Mouse (Mus musculus) CH12.LX (cell line): Measurements from ENCODE around the gene Pde4b. TPM values are rescaled to one million over a fixed set of nuclear protein-coding genes. Genes with fewer than 3 reads are reported as not detected.

Experiments
- DNase-seq: peaks from one replicate; pipeline ENCODE4 v3.0.0-alpha.2; 2013; ENCODE audit errors: extremely low read depth
- H3K27ac ChIP-seq: 2 replicates; pipeline ENCODE4 v1.5.1; 2012; ENCODE audit warnings: low read depth, mild to moderate bottlenecking, control low read depth, moderate library complexity; ENCODE audit not compliant: insufficient read depth
- H3K27me3 ChIP-seq: replicated peaks from 2 replicates; pipeline ENCODE3; 2012; ENCODE audit warnings: inconsistent platforms
- H3K36me3 ChIP-seq, 2 experiments: replicated peaks in 1 of 2; 2 replicates each; pipeline versions ENCODE3 to v1.6.1; 2012; ENCODE audit warnings: inconsistent platforms in 1 of 2, low read length in 1 of 2, mild to moderate bottlenecking in 1 of 2, mixed read lengths in 1 of 2, moderate library complexity in 1 of 2; ENCODE audit not compliant: control insufficient read depth in 1 of 2, insufficient read depth in 1 of 2
- H3K4me1 ChIP-seq, 2 experiments: 2 replicates each; pipeline ENCODE4 v1.6.1; 2012; ENCODE audit warnings: inconsistent platforms in 1 of 2, moderate library complexity in 1 of 2; ENCODE audit not compliant: insufficient read depth in 2 of 2, control insufficient read depth in 1 of 2
- H3K4me2 ChIP-seq: 2 replicates; pipeline ENCODE4 v1.6.1; 2012; ENCODE audit warnings: low read depth, mild to moderate bottlenecking, control low read depth; ENCODE audit not compliant: poor library complexity, insufficient read depth, severe bottlenecking
- H3K4me3 ChIP-seq, 3 experiments: fragments of 150-350 bp in 1 of 3; sonication (generic) in 1 of 3; replicated peaks in 1 of 3; 2 replicates each; pipeline versions ENCODE3 to v1.5.1; 2011 to 2012; ENCODE audit warnings: low read depth in 2 of 3, low read length in 2 of 3, mild to moderate bottlenecking in 2 of 3, moderate library complexity in 2 of 3, control low read depth in 1 of 3, improper control_type of control experiment in 1 of 3, inconsistent platforms in 1 of 3, mixed read lengths in 1 of 3; ENCODE audit not compliant: poor library complexity in 1 of 3
- H3K79me2 ChIP-seq: replicated peaks from 2 replicates; pipeline ENCODE4 v1.6.1; 2012; ENCODE audit warnings: mild to moderate bottlenecking, moderate library complexity; ENCODE audit not compliant: control insufficient read depth, poor library complexity, insufficient read depth, severe bottlenecking; ENCODE audit errors: extremely low read depth
- H3K9ac ChIP-seq: 2 replicates; pipeline ENCODE4 v1.6.1; 2012; ENCODE audit warnings: low read depth, mild to moderate bottlenecking, control low read depth, moderate library complexity; ENCODE audit not compliant: insufficient read depth
- H3K9me3 ChIP-seq: replicated peaks from 2 replicates; pipeline ENCODE3; 2012; ENCODE audit warnings: low read length, inconsistent platforms, mixed read lengths
- CTCF ChIP-seq, 2 experiments: IDR thresholded peaks in 1 of 2; conservative IDR thresholded peaks in 1 of 2; 2 replicates each; pipeline ENCODE4 v1.5.1; 2011 to 2012; ENCODE audit warnings: low read depth in 2 of 2, low read length in 2 of 2, improper control_type of control experiment in 1 of 2, inconsistent platforms in 1 of 2, mild to moderate bottlenecking in 1 of 2, moderate library complexity in 1 of 2
- EP300 ChIP-seq: IDR thresholded peaks from 2 replicates; pipeline ENCODE4 v1.6.1; 2011; ENCODE audit warnings: low read length, improper control_type of control experiment
- GABPA ChIP-seq: IDR thresholded peaks from 2 replicates; pipeline ENCODE4 v1.6.1; 2012; ENCODE audit warnings: low read depth, low read length, improper control_type of control experiment, inconsistent platforms; ENCODE audit not compliant: insufficient replicate concordance
- HCFC1 ChIP-seq: IDR thresholded peaks from 2 replicates; pipeline ENCODE4 v1.6.1; 2012; ENCODE audit warnings: low read depth, mild to moderate bottlenecking, inconsistent platforms, low read length, improper control_type of control experiment
- JUND ChIP-seq: conservative IDR thresholded peaks from 2 replicates; pipeline ENCODE4 v1.6.1; 2011; ENCODE audit warnings: low read depth, low read length, improper control_type of control experiment
- MAX ChIP-seq: IDR thresholded peaks from 2 replicates; pipeline ENCODE4 v1.6.1; 2011; ENCODE audit warnings: low read length, improper control_type of control experiment
- MAZ ChIP-seq: IDR thresholded peaks from 2 replicates; pipeline ENCODE4 v1.6.1; 2012; ENCODE audit warnings: low read depth, mild to moderate bottlenecking, inconsistent platforms, low read length, improper control_type of control experiment, moderate library complexity
- MEF2A ChIP-seq: IDR thresholded peaks from 2 replicates; pipeline ENCODE4 v1.6.1; 2014; ENCODE audit warnings: low read depth, mild to moderate bottlenecking, inconsistent platforms, low read length, improper control_type of control experiment, borderline replicate concordance
- MXI1 ChIP-seq: IDR thresholded peaks from 2 replicates; pipeline ENCODE4 v1.6.1; 2011; ENCODE audit warnings: mild to moderate bottlenecking, low read depth, low read length, improper control_type of control experiment
- POLR2A ChIP-seq: IDR thresholded peaks from 2 replicates; pipeline ENCODE4 v1.6.1; 2011; ENCODE audit warnings: low read depth, mild to moderate bottlenecking, improper control_type of control experiment, low read length
- RCOR1 ChIP-seq: conservative IDR thresholded peaks from 2 replicates; pipeline ENCODE4 v1.6.1; 2012; ENCODE audit warnings: low read depth, mild to moderate bottlenecking, inconsistent platforms, low read length, improper control_type of control experiment
- SIN3A ChIP-seq: IDR thresholded peaks from 2 replicates; pipeline ENCODE4 v1.6.1; 2012; ENCODE audit warnings: low read length, improper control_type of control experiment, inconsistent platforms
- SMC3 ChIP-seq: IDR thresholded peaks from 2 replicates; pipeline ENCODE4 v1.6.1; 2011; ENCODE audit warnings: low read depth, low read length, improper control_type of control experiment
- TBP ChIP-seq: conservative IDR thresholded peaks from 2 replicates; pipeline ENCODE4 v1.6.1; 2011; ENCODE audit warnings: low read depth, low read length, improper control_type of control experiment
- TCF12 ChIP-seq: IDR thresholded peaks from 2 replicates; pipeline ENCODE4 v1.6.1; 2014; ENCODE audit warnings: low read depth, mild to moderate bottlenecking, inconsistent platforms, low read length, improper control_type of control experiment
- USF1 ChIP-seq: IDR thresholded peaks from 2 replicates; pipeline ENCODE4 v1.6.1; 2014; ENCODE audit warnings: low read depth, mild to moderate bottlenecking, inconsistent platforms, low read length, improper control_type of control experiment
- ZNF384 ChIP-seq: IDR thresholded peaks from 2 replicates; pipeline ENCODE4 v1.6.1; 2012; ENCODE audit warnings: low read depth, low read length, improper control_type of control experiment, inconsistent platforms
- dilution Hi-C: fragments of 300-500 bp; cut with MboI; formaldehyde crosslinking; loops from 2 replicates; pipeline ENCODE4 v1.14.3; 2020; ENCODE audit warnings: low sequenced_read_pairs; ENCODE audit not compliant: extremely low pct_unique_long_range_greater_than_20kb, extremely low pct_ligation_motif_present
- in situ Hi-C: fragments of 300-500 bp; cut with MboI; formaldehyde crosslinking; loops from 3 replicates; pipeline ENCODE4 v1.14.3; 2019; ENCODE audit warnings: low sequenced_read_pairs, low pct_ligation_motif_present, low pct_unique_long_range_greater_than_20kb, mixed read lengths
- polyA plus RNA-seq: library from polyadenylated mRNA; unstranded; fragments of >175 nt; gene quantifications from 2 replicates; pipeline ENCODE4 v1.2.1, GENCODE M21; 2012; ENCODE audit warnings: low read depth; ENCODE audit not compliant: insufficient read length
- total RNA-seq, 2 experiments: library from RNA; depleted of rRNA; stranded (reverse); fragments of 300-350 nt in 1 of 2; fragments of >200 nt in 1 of 2; gene quantifications; 2 replicates each; pipeline ENCODE4 v1.2.3; 2012 to 2014

Gene Pde4b
- total and polyA plus RNA-seq, 3 experiments: 9.6 to 24.2 (median 21.8) TPM

DNA sequence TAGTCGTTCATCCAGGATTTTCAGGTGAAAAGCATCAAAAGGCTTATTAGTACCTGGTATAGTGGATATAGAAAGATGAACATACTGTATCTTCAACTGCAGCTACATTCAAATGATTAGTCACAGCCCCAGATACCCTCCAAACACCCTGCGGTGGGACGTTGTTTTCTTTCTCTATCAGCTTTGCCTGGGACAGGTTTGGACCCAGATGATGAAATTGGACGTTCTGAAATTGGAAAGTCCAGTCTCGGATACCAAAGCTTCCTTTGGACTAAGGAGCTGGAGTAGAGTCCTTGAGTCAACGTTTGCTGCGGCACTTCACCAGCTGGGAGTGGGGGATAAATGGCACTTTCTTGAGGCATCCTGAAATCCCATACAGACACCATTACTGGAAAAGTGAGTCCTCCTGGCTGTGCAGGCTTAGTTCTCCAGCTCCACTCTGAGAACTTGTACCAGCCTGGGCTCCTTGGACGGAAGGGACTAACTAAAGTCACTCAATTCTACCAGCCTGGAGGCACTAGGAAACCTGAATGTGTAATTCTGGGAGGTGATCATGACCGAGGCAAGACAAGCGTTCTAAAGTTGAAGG, 487.4 kb downstream of the Pde4b start:
- Histone ChIP-seq H3K4me1 (peaks cover 15 to 56% of the 10 kb centered on the region in 2 experiments), H3K9me3 (no peaks in the 10 kb centered on the region), H3K4me3 (peak overlapping the region; percentile 63 to 83 (median 82)), H3K79me2 (peaks cover 78% of the 10 kb centered on the region), H3K36me3 (peaks cover 32 to 42% of the 10 kb centered on the region in 2 experiments), H3K27ac (peak overlapping the region; percentile 100), H3K27me3 (no peaks in the 10 kb centered on the region), H3K4me2 (peak overlapping the region; percentile 98), H3K9ac (peak overlapping the region; percentile 81)
- DNase-seq: no peak
- no peak for TF ChIP-seq EP300
- no peak for TF ChIP-seq USF1
- TF ChIP-seq TBP: no peak
- TF ChIP-seq POLR2A: no peak
- TF ChIP-seq MEF2A: no peak
- in situ Hi-C loops (loop anchor here (5.0 kb wide), 1 partner anchor 57 kb away; no protein-coding TSS in a partner anchor), dilution Hi-C loops (no loop called here)

DNA sequence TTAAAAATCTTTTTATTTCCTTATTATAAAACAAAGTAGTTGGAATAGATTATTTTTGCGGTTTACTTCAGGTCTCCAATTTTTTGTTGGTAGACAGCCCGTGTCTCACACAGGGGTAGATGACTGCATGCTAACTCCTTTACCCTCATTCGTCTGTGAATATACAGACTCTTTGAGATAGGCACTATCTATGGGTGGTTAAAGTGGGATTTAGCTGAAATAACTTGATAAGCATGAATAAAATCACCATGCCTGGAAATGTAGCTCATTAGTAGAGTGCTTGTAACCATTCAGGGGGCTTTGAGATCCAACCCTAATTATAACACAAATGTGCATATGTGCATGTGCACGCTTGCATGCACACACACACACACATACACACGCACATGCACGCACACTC, 488.8 kb downstream of the Pde4b start:
- H3K79me2 ChIP-seq: peaks cover 83% of the 10 kb centered on the region
- H3K4me1 ChIP-seq: peaks cover 17 to 66% of the 10 kb centered on the region in 2 experiments
- dilution Hi-C loops: no loop called here
- no peak overlapping the region; the same call in 1 of the 2 replicates for H3K4me2 ChIP-seq
- in situ Hi-C loops: no loop called here
- no peaks in the 10 kb centered on the region for H3K27me3 ChIP-seq
- H3K9me3 ChIP-seq: no peaks in the 10 kb centered on the region
- no peak for DNase-seq
- no peak overlapping the region for H3K27ac ChIP-seq
- H3K9ac ChIP-seq: no peak overlapping the region
- no peak overlapping the region for H3K4me3 ChIP-seq
- H3K36me3 ChIP-seq: peaks cover 41 to 53% of the 10 kb centered on the region in 2 experiments
- no peak for TF ChIP-seq CTCF (conservative IDR thresholded peaks at IDR 0.05 in 1 of 2, IDR thresholded peaks at IDR 0.05 in 1 of 2; ENCODE audit: low read depth in 2 of 2, low read length in 2 of 2)
- TF ChIP-seq MAZ: no peak
- TF ChIP-seq HCFC1: no peak
- TF ChIP-seq JUND: no peak
- no peak for TF ChIP-seq SMC3
- no peak for TF ChIP-seq ZNF384
- TF ChIP-seq RCOR1: no peak
- TF ChIP-seq SIN3A: no peak
- no peak for TF ChIP-seq GABPA
- no peak for TF ChIP-seq MAX
- TF ChIP-seq TCF12: no peak
- no peak for TF ChIP-seq MXI1
